Mouse (Mus musculus) small intestine, adult 2 months (tissue): Measurements from ENCODE around the gene Fam209. TPM values are rescaled to one million over a fixed set of nuclear protein-coding genes. Genes with fewer than 3 reads are reported as not detected.
A peak's percentile ranks its signal among the peaks of the same experiment; 100 is the strongest.

ENCODE experiments used
- H3K27ac ChIP-seq: fragments of 200-500 bp; 2 replicates; pipeline ENCODE4 v1.5.1; 2012; ENCODE audit warnings: low read depth, low read length, control low read depth, inconsistent platforms; ENCODE audit not compliant: insufficient read depth
- H3K27me3 ChIP-seq: fragments of 200-500 bp; 2 replicates; pipeline ENCODE4 v1.6.1; 2012; ENCODE audit warnings: mild to moderate bottlenecking, moderate library complexity, low read length, inconsistent platforms; ENCODE audit not compliant: control insufficient read depth, insufficient read depth
- H3K36me3 ChIP-seq: fragments of 200-500 bp; 2 replicates; pipeline ENCODE4 v1.6.1; 2012; ENCODE audit warnings: mild to moderate bottlenecking, low read length, control low read depth, inconsistent platforms; ENCODE audit not compliant: control insufficient read depth, insufficient read depth
- H3K4me1 ChIP-seq: fragments of 200-500 bp; 2 replicates; pipeline ENCODE4 v1.6.1; 2012; ENCODE audit warnings: low read length, inconsistent platforms, mixed read lengths; ENCODE audit not compliant: control insufficient read depth, insufficient read depth, insufficient read length
- H3K4me3 ChIP-seq: fragments of 200-500 bp; 2 replicates; pipeline ENCODE4 v1.5.1; 2012; ENCODE audit warnings: low read depth, mild to moderate bottlenecking, control low read depth, inconsistent platforms, low read length, moderate library complexity
- CTCF ChIP-seq: fragments of 200-500 bp; IDR thresholded peaks from 2 replicates; pipeline ENCODE4 v1.5.1; 2012; ENCODE audit warnings: low read depth, mild to moderate bottlenecking, control low read depth, inconsistent platforms, low read length, moderate library complexity, mixed read lengths; ENCODE audit not compliant: insufficient replicate concordance, insufficient read length; ENCODE audit errors: extremely low read depth
- POLR2A ChIP-seq: fragments of 200-500 bp; IDR thresholded peaks from 2 replicates; pipeline ENCODE4 v1.6.1; 2012; ENCODE audit warnings: low read depth, mild to moderate bottlenecking, control low read depth, inconsistent platforms, low read length, moderate library complexity
- WGBS: fragments of 180-500 bp; shearing (Covaris S2); methylation state at CpG from one replicate; pipeline ENCODE4 v1.1.7; 2018; 5-methylcytosine and 5-hydroxymethylcytosine counted together
- polyA plus RNA-seq: library from polyadenylated mRNA; depleted of rRNA; stranded (reverse); fragments of >200 nt; gene quantifications from 2 replicates; pipeline ENCODE4 v1.2.3, GENCODE M21; 2012

The Fam209 gene
- polyA plus RNA-seq, 1 experiment: not detected

DNA sequence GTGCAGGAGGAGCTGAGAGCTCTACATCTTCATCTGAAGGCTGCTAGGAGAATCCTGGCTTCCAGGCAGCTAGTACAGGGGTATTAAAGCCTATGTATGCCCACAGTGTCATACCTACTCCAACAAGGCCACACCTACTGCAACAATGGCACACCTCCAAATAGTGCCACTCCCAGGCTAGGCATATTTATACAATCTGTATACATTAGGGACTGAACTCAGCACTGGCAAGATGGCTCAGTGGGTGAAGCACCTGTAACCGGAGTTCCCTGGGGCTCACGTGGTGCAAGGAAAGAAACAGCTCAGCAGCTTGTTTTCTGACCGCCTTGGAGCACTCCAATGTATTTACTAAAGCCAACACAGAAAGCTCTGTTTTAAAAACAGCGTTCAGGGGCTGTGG lies 26.7 kb upstream of the Fam209 start:
- Histone ChIP-seq H3K27me3 (no peaks in the 10 kb centered on the region), H3K4me3 (no peak overlapping the region), H3K4me1 (no peaks in the 10 kb centered on the region; the same call in 1 of the 2 replicates), H3K36me3 (peaks cover 48% of the 10 kb centered on the region), H3K27ac (no peak overlapping the region)
- 88% methylated on average over 4 of the region's 4 CpGs for WGBS
- no peak for TF ChIP-seq POLR2A
- no peak for TF ChIP-seq CTCF

DNA sequence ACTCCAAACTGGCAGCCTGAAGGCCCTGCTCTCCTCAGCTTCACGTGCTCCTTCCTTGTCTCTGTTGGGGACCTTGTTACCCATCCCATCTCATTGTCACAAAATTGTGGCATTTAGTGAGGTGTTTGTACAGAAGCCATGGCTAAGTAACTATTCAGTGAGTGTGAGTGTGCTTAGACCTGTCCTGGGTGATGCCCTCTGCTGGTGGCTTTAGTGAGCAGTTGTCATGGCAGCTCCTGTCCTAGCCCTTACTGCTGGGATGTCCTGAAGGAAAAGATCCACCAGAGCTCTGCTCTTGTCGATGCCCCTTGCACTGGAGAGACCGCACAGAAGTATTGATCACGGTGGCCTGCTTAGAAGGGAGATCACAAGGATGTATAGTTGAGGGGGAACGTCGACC lies 25.0 kb upstream of the Fam209 start:
- Histone ChIP-seq H3K4me3 (no peak overlapping the region), H3K27me3 (no peaks in the 10 kb centered on the region), H3K27ac (no peak overlapping the region), H3K36me3 (peaks cover 60% of the 10 kb centered on the region), H3K4me1 (no peaks in the 10 kb centered on the region)
- WGBS: 89% methylated on average over 6 of the region's 6 CpGs
- no peak for TF ChIP-seq POLR2A
- peak; percentile 40; the same call in 1 of the 2 replicates for TF ChIP-seq CTCF

DNA sequence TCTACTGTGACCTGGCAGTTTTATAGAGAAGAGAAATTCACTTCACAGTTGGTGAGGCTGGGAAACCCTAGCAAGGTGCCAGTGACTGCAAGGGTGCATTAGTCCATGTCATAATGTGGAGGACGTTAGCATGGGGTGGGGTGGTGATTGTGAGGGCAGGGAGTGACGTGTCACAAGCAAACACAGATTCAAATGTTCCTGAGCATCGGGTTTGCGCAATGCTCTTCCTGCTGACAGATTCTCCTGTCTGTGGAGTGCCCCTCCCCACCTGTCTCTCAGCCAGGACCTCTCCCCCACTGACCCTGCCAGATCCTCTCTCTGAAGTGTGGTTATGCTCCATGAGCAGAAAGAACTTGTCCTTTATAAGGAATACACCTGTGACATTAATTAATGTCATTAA lies 24.0 kb upstream of the Fam209 start:
- Histone ChIP-seq H3K27me3 (no peaks in the 10 kb centered on the region), H3K4me3 (no peak overlapping the region), H3K4me1 (no peaks in the 10 kb centered on the region), H3K36me3 (peaks cover 70% of the 10 kb centered on the region), H3K27ac (no peak overlapping the region)
- 72% methylated on average over 4 of the region's 4 CpGs for WGBS
- TF ChIP-seq CTCF (no peak), POLR2A (no peak)

DNA sequence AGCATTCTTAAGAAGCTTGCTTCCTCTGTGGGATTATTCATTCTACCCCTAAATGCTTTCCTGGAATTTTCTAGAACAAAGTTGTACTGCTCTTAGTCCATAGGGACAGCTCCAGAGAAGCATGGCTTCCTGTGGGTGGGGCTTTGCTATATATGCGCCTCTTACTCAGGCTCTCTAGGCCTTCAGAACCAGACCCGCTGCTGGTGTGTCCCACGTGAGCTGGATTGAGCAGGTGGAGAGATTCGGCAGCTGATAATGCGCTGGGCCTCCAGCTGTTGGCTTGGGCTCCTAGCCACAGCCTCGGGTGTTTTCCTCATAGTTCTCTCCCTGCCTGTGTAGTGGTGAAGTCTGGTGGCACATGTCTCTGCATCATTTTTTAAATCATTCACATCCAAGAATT lies 21.7 kb upstream of the Fam209 start:
- Histone ChIP-seq H3K27me3 (no peaks in the 10 kb centered on the region), H3K27ac (no peak overlapping the region), H3K36me3 (peaks cover 78% of the 10 kb centered on the region), H3K4me3 (no peak overlapping the region), H3K4me1 (no peaks in the 10 kb centered on the region)
- 57% methylated on average over 6 of the region's 6 CpGs for WGBS
- no peak for TF ChIP-seq CTCF

DNA sequence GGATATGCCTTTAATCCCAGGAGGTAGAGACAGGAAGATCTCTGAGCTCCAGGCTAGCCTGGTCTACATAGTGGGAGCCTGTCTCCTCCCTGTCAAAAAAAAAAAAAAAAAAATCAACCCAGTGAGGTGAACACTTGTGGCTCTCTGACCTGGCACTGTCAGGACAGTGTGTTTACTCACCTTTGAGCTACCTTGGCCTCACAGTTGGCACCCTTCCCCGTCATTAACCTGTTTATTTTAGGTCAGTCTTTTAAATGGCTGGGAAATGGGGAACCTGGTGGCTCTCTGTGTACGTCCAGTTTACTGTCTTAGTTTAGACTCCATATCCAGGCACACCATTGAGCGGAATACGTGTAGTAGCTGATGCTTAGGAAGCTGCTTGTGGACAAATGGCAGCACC lies 20.3 kb upstream of the Fam209 start:
- TF ChIP-seq CTCF (no peak), POLR2A (no peak)
- Histone ChIP-seq H3K27me3 (no peaks in the 10 kb centered on the region), H3K4me1 (no peaks in the 10 kb centered on the region), H3K27ac (no peak overlapping the region), H3K36me3 (peaks cover 68% of the 10 kb centered on the region), H3K4me3 (no peak overlapping the region)
- 84% methylated on average over 4 of the region's 4 CpGs for WGBS

DNA sequence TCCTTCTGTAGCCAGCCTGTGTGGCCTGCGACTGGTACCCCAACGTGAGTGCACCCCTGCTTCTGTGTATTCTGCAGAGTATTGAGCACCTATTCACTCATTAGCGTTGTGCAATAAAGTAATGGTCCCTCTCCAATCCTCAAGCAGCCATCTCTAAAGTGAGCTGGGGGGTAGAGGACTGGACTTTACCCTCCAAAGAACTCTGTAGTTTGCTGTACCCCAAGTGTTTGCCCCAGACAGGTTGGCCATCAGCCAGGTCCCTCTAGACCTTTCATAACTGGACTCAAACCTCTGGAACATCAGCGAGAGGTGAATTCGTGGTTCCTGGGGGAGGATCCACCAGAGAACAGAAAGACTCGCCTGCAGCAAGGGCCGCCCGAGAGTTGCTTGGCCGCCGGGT lies 19.9 kb upstream of the Fam209 start:
- Histone ChIP-seq H3K4me3 (no peak overlapping the region), H3K27ac (no peak overlapping the region), H3K27me3 (no peaks in the 10 kb centered on the region), H3K36me3 (peaks cover 66% of the 10 kb centered on the region), H3K4me1 (no peaks in the 10 kb centered on the region)
- TF ChIP-seq CTCF: no peak
- TF ChIP-seq POLR2A: no peak
- WGBS: 84% methylated on average over 10 of the region's 10 CpGs

DNA sequence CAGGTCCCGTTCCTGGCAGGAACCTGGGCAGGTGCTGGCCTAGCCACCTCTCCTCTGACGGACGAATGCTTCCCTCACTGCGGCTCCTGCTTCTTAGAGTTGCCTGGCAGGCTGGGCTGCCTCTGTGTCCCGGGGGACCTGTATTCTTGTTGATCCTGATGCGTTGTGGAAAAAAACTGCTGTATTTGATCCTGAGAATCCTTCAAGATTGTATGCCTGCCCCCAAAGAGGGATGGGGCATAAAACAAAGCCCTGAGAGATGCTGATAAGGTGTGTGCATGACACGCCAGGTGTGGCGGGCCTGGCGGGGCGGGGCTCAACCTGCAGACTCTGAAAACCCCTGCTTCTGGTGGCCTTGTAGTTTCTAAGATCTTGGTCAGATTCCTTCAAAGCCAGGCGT lies 13.8 kb upstream of the Fam209 start, which contains the start of gene Gcnt7:
TSS of gene Gcnt7 (minus strand) at position 101 of the 400 bp plus-strand sequence.
- H3K36me3 ChIP-seq: peaks cover 38% of the 10 kb centered on the region
- H3K4me1 ChIP-seq: no peaks in the 10 kb centered on the region
- H3K4me3 ChIP-seq: no peak within 1 kb of the TSS
- H3K27me3 ChIP-seq: no peaks in the 10 kb centered on the region
- 53% methylated on average over 11 of the region's 11 CpGs for WGBS
- no peak within 1 kb of the TSS for H3K27ac ChIP-seq
- TF ChIP-seq CTCF: no peak
- TF ChIP-seq POLR2A: no peak

DNA sequence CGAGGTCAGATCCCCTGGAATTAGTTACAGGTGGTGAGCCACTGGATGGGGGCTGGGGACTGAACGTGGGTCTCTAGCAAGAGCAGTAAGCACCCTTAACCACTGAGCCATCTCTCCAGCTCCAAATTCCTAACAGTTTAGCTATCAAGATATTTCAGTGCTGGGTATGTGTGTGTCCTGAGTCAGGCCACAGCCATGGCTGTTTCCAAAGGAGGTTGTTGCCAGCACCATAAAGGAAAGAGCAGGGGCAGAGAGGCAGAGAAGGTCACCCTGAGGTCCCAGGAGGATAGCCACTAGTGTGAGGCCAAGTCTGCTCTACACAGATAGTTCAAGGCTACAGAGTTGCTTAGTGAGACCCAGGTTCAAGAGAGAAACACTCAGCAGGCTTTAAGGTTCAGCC lies 11.7 kb upstream of the Fam209 start:
- H3K27ac ChIP-seq: no peak overlapping the region
- TF ChIP-seq POLR2A (no peak), CTCF (no peak)
- peaks cover 42% of the 10 kb centered on the region for H3K36me3 ChIP-seq
- no peaks in the 10 kb centered on the region for H3K4me1 ChIP-seq
- no peaks in the 10 kb centered on the region for H3K27me3 ChIP-seq
- 86% methylated on average over 2 of the region's 2 CpGs for WGBS
- no peak overlapping the region for H3K4me3 ChIP-seq
